Mouse (Mus musculus) kidney, embryonic 15.5 days (tissue): ENCODE results near the gene Smad6. TPM values are rescaled to one million over a fixed set of nuclear protein-coding genes. Genes with fewer than 3 reads are reported as not detected.

ENCODE experiments used
- ATAC-seq: fragments of 200-750 bp; cut with Nextera tagmentation; replicated peaks from 2 replicates; pipeline ENCODE4 v1.8.0; 2017; ENCODE audit warnings: moderate TSS enrichment; ENCODE audit not compliant: low FRiP score
- H3K27ac ChIP-seq: fragments of 300-500 bp; sonication (generic); 2 replicates; pipeline ENCODE4 v1.5.1; 2015; ENCODE audit warnings: mild to moderate bottlenecking, inconsistent platforms
- H3K27me3 ChIP-seq: fragments of 300-500 bp; sonication (generic); 2 replicates; pipeline ENCODE4 v1.6.1; 2015; ENCODE audit warnings: inconsistent platforms
- H3K36me3 ChIP-seq: fragments of 300-500 bp; sonication (generic); 2 replicates; pipeline ENCODE4 v1.6.1; 2015; ENCODE audit warnings: inconsistent platforms
- H3K4me1 ChIP-seq: fragments of 300-500 bp; sonication (generic); 2 replicates; pipeline ENCODE4 v1.6.1; 2015; ENCODE audit warnings: inconsistent platforms
- H3K4me2 ChIP-seq: fragments of 300-500 bp; sonication (generic); 2 replicates; pipeline ENCODE4 v1.6.1; 2015; ENCODE audit warnings: moderate library complexity, mild to moderate bottlenecking, inconsistent platforms
- H3K4me3 ChIP-seq: fragments of 300-500 bp; sonication (generic); replicated peaks from 2 replicates; pipeline ENCODE4 v1.5.1; 2015; ENCODE audit warnings: mild to moderate bottlenecking, inconsistent platforms
- H3K9ac ChIP-seq: fragments of 300-500 bp; sonication (generic); 2 replicates; pipeline ENCODE4 v1.6.1; 2015; ENCODE audit warnings: mild to moderate bottlenecking, inconsistent platforms
- H3K9me3 ChIP-seq: fragments of 300-500 bp; sonication (generic); replicated peaks from 2 replicates; pipeline ENCODE4 v1.6.1; 2016; ENCODE audit warnings: inconsistent platforms
- WGBS: fragments of 180-500 bp; shearing (Covaris S2); methylation state at CpG from one replicate; pipeline ENCODE4 v1.1.7; 2015; ENCODE audit warnings: mixed read lengths; 5-methylcytosine and 5-hydroxymethylcytosine counted together
- polyA plus RNA-seq: library from polyadenylated mRNA; unstranded; fragments of >200 nt; fragmentation: Nextera tagmentation; extraction: Ambion mirVana; gene quantifications from 2 replicates; pipeline ENCODE4 v1.2.1, GENCODE M21; 2015

Gene Smad6
- polyA plus RNA-seq, 1 experiment from 2014 or later: 12.3 TPM

DNA sequence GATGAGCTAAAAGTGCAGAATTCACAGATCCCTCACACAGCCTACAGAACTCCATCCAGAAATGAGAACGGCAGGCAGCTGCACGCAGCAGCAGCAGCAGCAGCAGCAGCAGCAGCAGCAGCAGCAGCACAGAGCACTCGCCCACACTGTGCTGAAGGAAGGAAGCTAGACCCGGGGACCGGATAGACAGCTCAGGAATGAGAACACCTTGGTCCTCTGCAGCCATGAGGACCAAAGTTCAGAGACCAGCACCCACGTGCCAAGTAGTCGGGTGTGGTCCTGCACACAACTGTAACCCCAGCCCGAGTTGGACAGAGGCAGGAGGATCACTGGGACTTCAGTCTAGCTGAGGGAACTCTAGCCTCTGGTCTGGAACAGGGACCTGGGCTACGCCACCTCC lies 22.7 kb downstream of the Smad6 start:
- no peak; the same call in 1 of the 2 replicates for ATAC-seq
- H3K9me3 ChIP-seq: no peaks in the 10 kb centered on the region
- H3K4me2 ChIP-seq: no peak overlapping the region
- no peak overlapping the region for H3K27ac ChIP-seq
- H3K9ac ChIP-seq: no peak overlapping the region
- H3K27me3 ChIP-seq: no peaks in the 10 kb centered on the region
- H3K36me3 ChIP-seq: peaks cover 75% of the 10 kb centered on the region
- no peak overlapping the region for H3K4me3 ChIP-seq
- 79% methylated on average over 9 of the region's 9 CpGs for WGBS
- H3K4me1 ChIP-seq: peaks cover 63% of the 10 kb centered on the region

DNA sequence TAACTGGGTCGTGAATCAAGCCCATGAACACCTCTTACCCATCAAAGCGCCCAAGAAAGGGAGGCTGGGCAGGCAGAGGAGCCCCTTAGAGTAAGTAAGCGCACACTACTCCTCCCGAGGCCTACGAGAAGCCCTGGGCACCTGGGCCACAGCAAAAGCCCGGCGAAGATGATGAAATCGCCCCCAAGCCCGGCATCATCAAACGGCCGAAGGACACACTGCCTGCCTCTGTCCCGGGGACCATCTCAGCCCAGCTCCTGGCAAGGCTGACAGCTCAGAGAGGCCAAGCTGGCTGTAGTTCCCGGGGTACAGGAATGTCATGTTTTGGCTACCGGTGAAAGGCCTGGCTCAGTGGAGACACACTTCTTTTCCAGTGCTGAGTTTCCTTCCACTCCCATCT lies 23.8 kb downstream of the Smad6 start:
- Histone ChIP-seq H3K27ac (peak overlapping the region; percentile 68), H3K4me1 (peaks cover 70% of the 10 kb centered on the region), H3K4me3 (no peak overlapping the region), H3K4me2 (0 out of 2 replicates have a peak overlapping the region, but pooled peaks have one; percentile 13), H3K27me3 (no peaks in the 10 kb centered on the region), H3K9me3 (no peaks in the 10 kb centered on the region), H3K36me3 (peaks cover 75% of the 10 kb centered on the region), H3K9ac (no peak overlapping the region)
- ATAC-seq: 0 out of 2 replicates have a peak, but pooled peaks have one; percentile 29
- WGBS: 40% methylated on average over 14 of the region's 14 CpGs

DNA sequence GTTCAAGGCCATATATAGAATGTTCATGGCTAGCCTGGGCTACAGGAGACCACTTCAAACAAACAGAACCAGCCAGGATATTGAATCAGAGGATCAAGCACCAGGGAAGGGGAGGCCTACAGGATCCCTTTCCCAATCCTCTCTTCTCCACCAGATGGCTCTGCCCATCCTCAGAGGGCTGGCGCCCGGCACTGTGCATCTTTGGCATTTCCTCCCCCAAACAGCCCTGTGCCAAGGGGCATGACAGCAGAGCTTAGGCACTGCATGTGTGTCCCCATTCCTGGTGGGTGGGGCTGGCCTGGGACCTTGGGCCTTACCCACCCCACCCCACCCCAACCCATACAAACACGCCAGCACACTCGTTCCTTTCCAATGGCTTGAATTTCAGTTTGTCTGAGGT lies 24.4 kb downstream of the Smad6 start:
- ATAC-seq: peak; percentile 54; the same call in 1 of the 2 replicates
- H3K36me3 ChIP-seq: peaks cover 70% of the 10 kb centered on the region

DNA sequence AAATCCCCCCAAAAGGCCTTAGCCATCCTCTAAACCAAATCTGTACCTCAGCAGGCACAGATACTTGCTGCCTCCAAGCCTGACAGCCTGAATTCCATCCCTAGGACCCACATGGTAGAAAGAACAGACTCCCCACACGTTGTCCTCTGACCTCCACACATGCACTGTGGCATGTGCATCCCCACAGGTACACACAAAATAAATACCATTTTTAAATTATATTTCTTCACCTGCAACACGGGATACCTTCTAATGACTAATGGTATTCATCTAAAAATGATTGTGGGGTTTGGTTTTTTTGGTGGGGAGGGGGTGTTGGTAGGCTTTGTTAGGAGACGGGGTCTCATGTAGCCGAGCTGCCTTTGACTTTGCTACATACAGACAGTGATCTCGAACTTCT lies 28.6 kb downstream of the Smad6 start:
- Histone ChIP-seq H3K4me1 (peaks cover 60% of the 10 kb centered on the region), H3K36me3 (peaks cover 66% of the 10 kb centered on the region), H3K9ac (no peak overlapping the region), H3K27ac (peak overlapping the region; percentile 11; the same call in 1 of the 2 replicates), H3K4me3 (no peak overlapping the region), H3K27me3 (no peaks in the 10 kb centered on the region), H3K9me3 (no peaks in the 10 kb centered on the region), H3K4me2 (no peak overlapping the region)
- WGBS: 77% methylated on average over 5 of the region's 5 CpGs
- no peak for ATAC-seq

More for the DNA sequence above, 24.4 kb downstream of the Smad6 start:
- H3K4me2 ChIP-seq: 0 out of 2 replicates have a peak overlapping the region, but pooled peaks have one; percentile 13
- WGBS: 39% methylated on average over 4 of the region's 4 CpGs
- peaks cover 70% of the 10 kb centered on the region for H3K4me1 ChIP-seq
- no peak overlapping the region for H3K9ac ChIP-seq
- no peaks in the 10 kb centered on the region for H3K27me3 ChIP-seq
- no peaks in the 10 kb centered on the region for H3K9me3 ChIP-seq
- H3K4me3 ChIP-seq: no peak overlapping the region
- H3K27ac ChIP-seq: peak overlapping the region; percentile 68

DNA sequence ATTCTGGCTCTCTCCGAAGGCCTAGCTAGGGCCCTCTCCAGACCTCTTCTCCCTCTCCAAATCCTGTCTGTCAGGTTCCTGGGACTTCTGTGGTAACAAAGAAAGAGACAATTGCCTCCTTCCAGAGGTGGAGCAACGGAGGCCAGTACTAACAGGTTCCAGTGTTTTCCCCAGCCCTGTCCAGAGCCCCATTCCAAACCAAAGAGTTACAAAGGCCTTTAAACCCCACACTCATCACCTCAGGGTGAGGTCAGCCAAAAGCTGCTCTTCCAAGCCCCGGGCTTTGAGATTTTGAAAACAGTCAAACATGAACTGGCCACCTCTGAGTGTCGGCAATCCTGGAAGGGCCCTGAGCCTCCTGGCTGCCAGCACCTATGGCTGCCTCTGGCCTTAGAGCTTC lies 29.1 kb downstream of the Smad6 start:
- Histone ChIP-seq H3K9ac (no peak overlapping the region), H3K4me3 (no peak overlapping the region), H3K27me3 (no peaks in the 10 kb centered on the region), H3K9me3 (no peaks in the 10 kb centered on the region), H3K4me2 (no peak overlapping the region), H3K27ac (peak overlapping the region; percentile 11; the same call in 1 of the 2 replicates), H3K4me1 (peaks cover 55% of the 10 kb centered on the region), H3K36me3 (peaks cover 66% of the 10 kb centered on the region)
- no peak for ATAC-seq
- WGBS: 60% methylated on average over 4 of the region's 4 CpGs

DNA sequence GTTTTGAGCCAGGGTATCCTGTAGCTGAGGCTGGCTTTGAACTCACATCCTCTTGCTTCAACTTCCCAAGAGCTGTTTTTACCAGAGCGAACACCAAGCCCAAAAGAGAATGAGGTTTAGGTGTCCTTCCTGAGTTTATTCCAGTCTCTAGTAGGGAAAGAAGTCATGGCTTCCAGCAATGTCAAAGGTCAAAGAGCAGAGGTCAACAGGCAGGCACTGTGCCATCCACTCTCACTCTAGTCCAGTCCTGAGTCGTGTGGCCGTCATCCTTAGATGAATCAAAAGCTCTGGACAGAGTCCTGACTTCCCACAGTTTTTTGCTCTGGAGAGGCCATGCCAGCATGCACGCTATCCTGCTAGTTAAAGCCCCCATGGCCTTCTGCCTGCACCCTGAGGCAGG lies 30.7 kb downstream of the Smad6 start:
- no peak overlapping the region for H3K27ac ChIP-seq

DNA sequence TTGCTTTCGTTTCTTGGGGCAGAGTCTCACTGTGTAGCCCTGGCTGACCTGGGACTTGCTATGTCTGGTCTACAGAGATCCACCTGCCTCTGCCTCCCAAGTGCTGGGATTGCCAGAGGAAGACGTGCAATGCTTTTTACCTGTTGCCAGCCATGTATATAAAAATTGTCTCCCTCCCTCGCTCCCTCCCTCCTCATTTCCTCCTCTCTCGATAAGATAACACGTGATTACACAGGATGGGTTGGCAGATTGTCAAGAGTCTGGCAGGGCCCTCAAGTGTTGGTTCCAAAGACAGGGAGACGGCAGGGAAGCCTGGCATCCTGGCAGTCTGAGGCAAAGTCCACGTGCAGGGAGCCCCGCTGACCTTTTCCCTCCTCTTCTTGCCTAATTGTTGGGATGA lies 32.2 kb downstream of the Smad6 start:
- no peak for ATAC-seq
- no peak overlapping the region for H3K4me2 ChIP-seq
- no peak overlapping the region for H3K9ac ChIP-seq
- WGBS: 63% methylated on average over 8 of the region's 8 CpGs
- peaks cover 41% of the 10 kb centered on the region for H3K36me3 ChIP-seq
- H3K4me3 ChIP-seq: no peak overlapping the region
- H3K4me1 ChIP-seq: peaks cover 70% of the 10 kb centered on the region
- 0 out of 2 replicates have a peak overlapping the region, but pooled peaks have one; percentile 14 for H3K27ac ChIP-seq
- H3K27me3 ChIP-seq: no peaks in the 10 kb centered on the region
- H3K9me3 ChIP-seq: no peaks in the 10 kb centered on the region

More for the DNA sequence above, 30.7 kb downstream of the Smad6 start:
- WGBS: 76% methylated on average over 4 of the region's 4 CpGs
- Histone ChIP-seq H3K4me1 (peaks cover 55% of the 10 kb centered on the region), H3K4me2 (no peak overlapping the region), H3K9ac (no peak overlapping the region), H3K9me3 (no peaks in the 10 kb centered on the region), H3K4me3 (no peak overlapping the region), H3K36me3 (peaks cover 55% of the 10 kb centered on the region), H3K27me3 (no peaks in the 10 kb centered on the region)
- no peak for ATAC-seq

DNA sequence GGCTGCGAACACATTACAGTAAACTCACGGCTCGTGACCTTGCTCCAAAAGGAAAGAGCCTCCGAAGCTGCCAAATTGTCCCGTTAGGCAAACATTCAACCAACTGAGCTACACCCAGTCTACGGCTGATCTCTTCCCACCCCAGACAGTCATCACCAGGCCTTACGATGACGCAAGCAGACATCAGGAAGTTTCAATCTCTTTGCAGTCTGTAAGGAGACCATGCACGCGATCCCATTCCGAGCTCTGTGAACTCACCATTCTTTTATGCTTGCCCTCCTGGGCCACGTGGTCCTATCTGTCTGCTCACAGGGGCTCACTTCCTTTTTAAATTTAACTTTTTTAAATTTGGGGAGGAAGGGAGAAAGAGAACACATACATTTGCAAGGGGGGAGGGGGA lies 32.6 kb downstream of the Smad6 start:
- ATAC-seq: no peak
- no peak overlapping the region for H3K4me2 ChIP-seq
- 80% methylated on average over 12 of the region's 12 CpGs for WGBS
- peak overlapping the region; percentile 28; the same call in 1 of the 2 replicates for H3K27ac ChIP-seq
- H3K4me3 ChIP-seq: no peak overlapping the region
- peaks cover 36% of the 10 kb centered on the region for H3K36me3 ChIP-seq
- H3K9me3 ChIP-seq: no peaks in the 10 kb centered on the region
- H3K4me1 ChIP-seq: peaks cover 72% of the 10 kb centered on the region
- H3K9ac ChIP-seq: no peak overlapping the region
- no peaks in the 10 kb centered on the region for H3K27me3 ChIP-seq

DNA sequence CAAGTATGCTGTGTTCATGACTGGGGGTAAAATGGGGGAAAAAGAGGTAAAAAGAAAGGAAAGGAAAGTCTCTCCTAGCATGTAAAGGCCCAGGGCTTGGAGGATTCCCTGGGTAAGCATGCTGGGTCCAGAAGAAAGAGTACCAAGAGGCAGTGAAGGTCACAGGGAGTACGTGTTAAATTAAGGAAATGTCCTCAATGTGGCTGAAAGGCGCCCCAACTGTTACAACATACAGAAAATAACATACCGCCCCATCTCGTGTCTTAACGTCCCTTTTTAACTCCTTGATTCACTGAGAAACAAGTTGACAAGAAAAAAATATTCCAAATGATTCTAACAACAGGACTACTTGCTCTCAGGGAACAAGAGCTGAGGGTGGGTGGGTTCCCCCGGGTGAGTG lies 36.7 kb downstream of the Smad6 start:
- Histone ChIP-seq H3K4me1 (peaks cover 84% of the 10 kb centered on the region), H3K27me3 (no peaks in the 10 kb centered on the region), H3K27ac (peak overlapping the region; percentile 80), H3K4me3 (no peak overlapping the region), H3K36me3 (peaks cover 16% of the 10 kb centered on the region; the same call in 1 of the 2 replicates), H3K9me3 (no peaks in the 10 kb centered on the region), H3K9ac (no peak overlapping the region), H3K4me2 (no peak overlapping the region)
- ATAC-seq: no peak
- 42% methylated on average over 6 of the region's 6 CpGs for WGBS

GRCm38 (mm10) chr9:63982937-63983632 lies 38.8 kb downstream of the Smad6 start:
- 79% methylated on average over 12 of the region's 12 CpGs for WGBS
- Histone ChIP-seq H3K9ac (no peak overlapping the region), H3K27me3 (no peaks in the 10 kb centered on the region), H3K36me3 (peaks cover 5% of the 10 kb centered on the region; the same call in 1 of the 2 replicates), H3K27ac (no peak overlapping the region), H3K4me3 (no peak overlapping the region), H3K4me1 (peaks cover 87% of the 10 kb centered on the region), H3K9me3 (no peaks in the 10 kb centered on the region), H3K4me2 (no peak overlapping the region)
- ATAC-seq: no peak

GRCm38 (mm10) chr9:63981912-63982311 lies 39.9 kb downstream of the Smad6 start:
- 76% methylated on average over 4 of the region's 4 CpGs for WGBS
- no peaks in the 10 kb centered on the region for H3K27me3 ChIP-seq
- ATAC-seq: no peak
- peaks cover 97% of the 10 kb centered on the region for H3K4me1 ChIP-seq
- H3K4me3 ChIP-seq: no peak overlapping the region
- H3K27ac ChIP-seq: no peak overlapping the region
- H3K9ac ChIP-seq: no peak overlapping the region
- H3K36me3 ChIP-seq: peaks cover 5% of the 10 kb centered on the region; the same call in 1 of the 2 replicates
- H3K4me2 ChIP-seq: no peak overlapping the region
- no peaks in the 10 kb centered on the region for H3K9me3 ChIP-seq

- no peak overlapping the region for H3K4me3 ChIP-seq
- peaks cover 99% of the 10 kb centered on the region for H3K4me1 ChIP-seq
- H3K36me3 ChIP-seq: peaks cover 5% of the 10 kb centered on the region; the same call in 1 of the 2 replicates
- no peak for ATAC-seq
- 82% methylated on average over 4 of the region's 4 CpGs for WGBS
- H3K27me3 ChIP-seq: no peaks in the 10 kb centered on the region
- H3K9me3 ChIP-seq: no peaks in the 10 kb centered on the region
- no peak overlapping the region for H3K9ac ChIP-seq
- no peak overlapping the region for H3K4me2 ChIP-seq
- H3K27ac ChIP-seq: peak overlapping the region; percentile 92
Measured at GRCm38 (mm10) chr9:63981371-63981770, 40.5 kb downstream of the Smad6 start.
